Mouse (Mus musculus) testis, adult 2 months (tissue): ENCODE results near the gene Irf1.

Experiments
- CTCF ChIP-seq: fragments of 200-500 bp; IDR thresholded peaks from 2 replicates; pipeline ENCODE4 v1.5.1; 2012; ENCODE audit warnings: low read depth, mild to moderate bottlenecking, inconsistent platforms, low read length, moderate library complexity; ENCODE audit not compliant: control insufficient read depth, insufficient read depth, insufficient replicate concordance
- POLR2A ChIP-seq: fragments of 200-500 bp; IDR thresholded peaks from 2 replicates; pipeline ENCODE4 v1.6.1; 2012; ENCODE audit warnings: low read depth, mild to moderate bottlenecking, inconsistent platforms, low read length, moderate library complexity; ENCODE audit not compliant: control insufficient read depth

DNA sequence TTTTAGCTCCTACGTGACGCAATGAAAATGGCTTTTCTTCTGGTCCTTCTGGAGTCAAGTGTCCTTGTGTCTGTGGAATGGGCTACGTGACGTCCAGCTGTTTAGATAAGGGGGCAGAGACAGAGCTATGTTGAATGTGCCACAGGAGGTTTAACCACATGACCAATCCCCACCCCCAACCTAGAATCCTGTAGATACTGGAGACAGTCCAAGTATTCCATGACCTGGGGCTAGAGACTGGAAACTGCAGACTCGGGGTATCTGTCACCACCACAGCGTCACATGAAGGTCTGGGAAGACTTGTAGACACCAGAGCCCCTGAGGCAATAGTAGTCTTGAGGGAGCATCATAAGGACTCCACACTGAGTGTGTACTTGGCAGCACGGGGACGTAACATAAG lies 26.0 kb downstream of the Irf1 start:
- no peak for TF ChIP-seq POLR2A
- no peak for TF ChIP-seq CTCF
